Mouse (Mus musculus) thymus, adult 2 months (tissue): Measurements from ENCODE around the gene Exoc4.

Source experiments
- CTCF ChIP-seq: fragments of 200-500 bp; IDR thresholded peaks from 2 replicates; pipeline ENCODE4 v1.5.1; 2012; ENCODE audit warnings: mild to moderate bottlenecking, control low read depth, low read length, moderate library complexity, borderline replicate concordance; ENCODE audit not compliant: control insufficient read depth, poor library complexity, insufficient read depth; ENCODE audit errors: extremely low read depth
- POLR2A ChIP-seq: fragments of 200-500 bp; IDR thresholded peaks from 2 replicates; pipeline ENCODE4 v1.6.1; 2012; ENCODE audit warnings: mild to moderate bottlenecking, low read length, control low read depth, moderate library complexity; ENCODE audit not compliant: control insufficient read depth, poor library complexity, insufficient read depth; ENCODE audit errors: extremely low read depth

DNA sequence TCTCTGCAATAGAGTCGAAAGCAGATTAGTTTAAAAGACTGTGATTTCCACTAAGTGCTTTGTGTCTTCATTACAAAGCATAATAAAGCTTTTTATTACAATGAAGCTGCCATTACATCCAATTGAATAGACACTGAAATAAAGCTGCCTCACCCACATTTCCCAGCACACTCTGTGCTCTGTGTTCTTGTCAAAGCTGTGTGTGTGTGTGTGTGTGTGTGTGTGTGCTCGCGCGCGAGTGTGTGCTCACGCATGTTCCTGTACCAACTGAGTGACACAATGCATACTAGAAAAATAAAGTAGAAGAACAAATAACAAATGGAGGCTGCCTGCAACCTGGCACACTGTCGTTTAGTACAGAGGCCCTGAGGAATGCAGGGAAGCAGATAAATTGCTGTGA is 706.6 kb downstream of the Exoc4 start:
- no peak for TF ChIP-seq CTCF
- no peak for TF ChIP-seq POLR2A
